Mouse (Mus musculus) intestine, embryonic 16.5 days (tissue): ENCODE measurements around the gene Ubqln4. TPM values are rescaled to one million over a fixed set of nuclear protein-coding genes. Genes with fewer than 3 reads are reported as not detected.

Experiments used
- ATAC-seq: fragments of 200-750 bp; cut with Nextera tagmentation; 2 replicates; pipeline ENCODE4 v1.8.0; 2017; ENCODE audit warnings: moderate TSS enrichment, moderate library complexity
- H3K27ac ChIP-seq: fragments of 300-500 bp; sonication (generic); 2 replicates; pipeline ENCODE4 v1.5.1; 2014; ENCODE audit warnings: mild to moderate bottlenecking, low read length
- H3K27me3 ChIP-seq: fragments of 300-500 bp; sonication (generic); replicated peaks from 2 replicates; pipeline ENCODE4 v1.6.1; 2014; ENCODE audit warnings: low read length, control low read depth, mixed read lengths; ENCODE audit not compliant: control insufficient read depth, insufficient read depth
- H3K36me3 ChIP-seq: fragments of 300-500 bp; sonication (generic); 2 replicates; pipeline ENCODE4 v1.6.1; 2014; ENCODE audit warnings: low read length, control low read depth; ENCODE audit not compliant: control insufficient read depth, insufficient read depth
- H3K4me1 ChIP-seq: fragments of 300-500 bp; sonication (generic); 2 replicates; pipeline ENCODE4 v1.6.1; 2014; ENCODE audit warnings: low read length, control low read depth, mixed read lengths; ENCODE audit not compliant: control insufficient read depth, insufficient read depth
- H3K4me2 ChIP-seq: fragments of 300-500 bp; sonication (generic); 2 replicates; pipeline ENCODE4 v1.6.1; 2014; ENCODE audit warnings: low read depth, low read length, control low read depth
- H3K4me3 ChIP-seq: fragments of 300-500 bp; sonication (generic); 2 replicates; pipeline ENCODE4 v1.5.1; 2014; ENCODE audit warnings: mild to moderate bottlenecking, low read length
- H3K9ac ChIP-seq: fragments of 300-500 bp; sonication (generic); 2 replicates; pipeline ENCODE4 v1.6.1; 2014; ENCODE audit warnings: low read depth, low read length
- H3K9me3 ChIP-seq: fragments of 300-500 bp; sonication (generic); 2 replicates; pipeline ENCODE4 v1.6.1; 2016; ENCODE audit warnings: low read length, control low read depth; ENCODE audit not compliant: control insufficient read depth
- WGBS: fragments of 180-500 bp; shearing (Covaris S2); extraction: QIAGEN DNeasy Blood & Tissue Kit; methylation state at CpG from one replicate; pipeline ENCODE4 v1.1.7; 2014; 5-methylcytosine and 5-hydroxymethylcytosine counted together
- polyA plus RNA-seq: library from polyadenylated mRNA; unstranded; fragments of >200 nt; fragmentation: Nextera tagmentation; extraction: Ambion mirVana; gene quantifications from 2 replicates; pipeline ENCODE4 v1.2.1, GENCODE M21; 2015

Ubqln4 gene
- polyA plus RNA-seq, 1 experiment from 2014 or later, result 37.2 TPM

DNA sequence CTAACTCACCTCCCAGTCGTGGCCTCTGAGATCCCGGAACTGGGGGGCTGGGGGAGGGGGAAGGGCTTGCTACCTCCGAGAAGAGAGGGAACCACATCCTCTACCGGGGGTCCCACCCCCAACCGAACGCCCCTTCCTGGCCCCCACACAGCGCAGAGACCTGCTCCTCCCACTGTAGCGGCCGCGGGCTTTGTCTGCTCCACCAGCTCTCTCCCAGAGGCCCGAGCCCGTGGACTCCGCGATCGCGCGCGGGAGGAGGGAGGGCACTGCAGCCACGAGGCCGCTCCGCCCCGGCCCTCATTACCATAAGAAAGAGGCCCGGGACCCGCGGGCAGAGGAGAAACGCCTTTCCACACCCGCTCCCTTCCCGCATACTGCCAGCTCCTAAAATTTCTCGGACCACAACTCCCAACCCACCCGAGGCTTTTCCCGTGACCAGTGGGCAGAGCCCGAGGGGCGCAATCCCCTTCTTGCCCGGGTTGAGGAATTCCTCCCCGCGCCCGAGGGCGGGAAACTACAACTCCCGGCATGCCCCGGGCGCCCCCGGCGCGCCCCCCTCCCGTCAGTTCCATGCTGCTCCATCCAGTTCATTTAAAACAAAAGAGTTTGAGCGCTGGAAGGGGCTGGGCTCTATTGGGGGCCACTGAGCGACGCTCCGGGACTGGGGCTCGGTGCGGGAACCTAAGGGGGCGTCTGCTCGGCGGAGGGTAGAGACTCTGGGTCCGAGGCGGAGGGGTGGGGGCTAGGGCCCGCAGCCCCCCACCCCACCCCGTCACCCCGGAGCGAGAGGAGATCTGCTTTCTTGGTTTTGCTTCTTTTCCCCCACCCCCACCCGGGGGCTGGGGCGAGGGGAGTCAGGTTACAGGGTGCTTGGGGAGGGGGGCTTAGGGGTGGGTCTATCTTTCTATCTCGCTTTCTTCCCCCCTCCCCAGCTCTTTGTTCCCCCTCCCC, 21.9 kb upstream of the Ubqln4 start:
- peaks cover 63% of the 10 kb centered on the region for H3K4me1 ChIP-seq
- no peaks in the 10 kb centered on the region for H3K9me3 ChIP-seq
- WGBS, result under 1% methylated on average over 59 of the region's 63 CpGs
- peak overlapping the region; percentile 88 for H3K4me2 ChIP-seq
- peak overlapping the region; percentile 94 for H3K27ac ChIP-seq
- peak; percentile 75 for ATAC-seq
- H3K4me3 ChIP-seq, result peak overlapping the region; percentile 85
- H3K27me3 ChIP-seq, result no peaks in the 10 kb centered on the region
- no peaks in the 10 kb centered on the region for H3K36me3 ChIP-seq
- H3K9ac ChIP-seq, result peak overlapping the region; percentile 94

DNA sequence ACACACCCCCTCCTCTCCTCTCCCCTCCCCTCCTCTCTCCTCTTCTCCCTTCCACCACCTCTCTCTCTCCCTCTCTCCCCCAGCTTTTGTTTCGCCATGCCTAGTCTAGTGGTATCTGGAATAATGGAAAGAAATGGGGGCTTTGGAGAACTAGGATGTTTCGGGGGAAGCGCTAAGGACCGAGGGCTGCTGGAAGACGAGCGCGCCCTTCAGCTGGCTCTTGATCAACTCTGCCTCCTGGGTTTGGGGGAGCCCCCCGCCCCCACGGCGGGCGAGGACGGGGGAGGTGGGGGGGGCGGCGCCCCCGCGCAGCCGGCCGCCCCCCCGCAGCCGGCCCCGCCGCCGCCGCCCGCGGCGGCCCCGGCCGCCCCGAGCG, 21.3 kb upstream of the Ubqln4 start, which contains the start of gene Mex3a:
TSS of gene Mex3a (plus strand) at position 97 of the 376 bp plus-strand sequence.
- Histone ChIP-seq H3K4me2 (peak within 1 kb of the TSS; percentile 88), H3K9me3 (no peaks in the 10 kb centered on the region), H3K27me3 (no peaks in the 10 kb centered on the region), H3K36me3 (0 out of 2 replicates have a peak, but pooled peaks cover 3% of the 10 kb centered on the region), H3K4me1 (peaks cover 70% of the 10 kb centered on the region), H3K27ac (peak within 1 kb of the TSS; percentile 94), H3K9ac (peak within 1 kb of the TSS; percentile 94), H3K4me3 (peak within 1 kb of the TSS; percentile 85)
- WGBS, result 2% methylated on average over 7 of the region's 31 CpGs
- ATAC-seq, result no peak

DNA sequence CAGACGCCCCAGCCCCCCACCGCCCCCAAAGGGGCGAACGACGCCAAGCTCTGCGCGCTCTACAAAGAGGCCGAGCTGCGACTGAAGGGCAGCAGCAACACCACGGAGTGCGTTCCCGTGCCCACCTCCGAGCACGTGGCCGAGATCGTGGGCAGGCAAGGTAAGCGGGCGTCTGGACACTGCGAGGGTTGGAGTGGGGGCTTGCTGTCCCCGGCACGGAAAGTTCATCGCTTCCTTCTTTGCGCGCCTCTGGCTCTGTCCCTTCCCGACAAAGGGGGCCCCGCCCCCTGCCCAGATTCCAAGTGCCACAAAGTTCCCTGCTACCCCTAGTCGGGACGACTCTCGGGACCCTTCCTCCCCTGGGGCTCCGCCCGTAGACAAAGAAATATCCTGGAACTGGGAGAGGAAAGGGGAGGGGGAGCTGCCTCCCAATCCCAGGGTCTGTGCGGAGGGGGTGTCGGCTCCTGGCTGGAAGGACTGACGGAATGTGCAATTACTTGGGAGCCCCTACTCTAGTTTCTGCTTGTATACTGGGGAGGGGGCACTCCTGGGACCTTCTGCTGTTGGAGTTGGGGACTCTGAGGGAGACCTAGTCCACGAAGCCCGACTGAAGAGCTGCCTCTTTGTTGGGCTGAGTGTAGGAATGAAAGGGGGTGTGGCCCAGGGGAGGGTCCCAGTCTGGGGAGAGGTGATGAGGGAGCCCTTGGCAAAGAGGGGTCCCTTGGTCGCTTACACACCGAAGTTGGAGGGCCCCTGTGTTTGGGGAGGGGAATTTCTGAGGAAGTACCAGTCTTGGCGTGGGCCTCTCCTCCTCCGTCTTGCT, 20.7 kb upstream of the Ubqln4 start:
- ATAC-seq, result 0 out of 2 replicates have a peak, but pooled peaks have one; percentile 1
- Histone ChIP-seq H3K36me3 (0 out of 2 replicates have a peak, but pooled peaks cover 3% of the 10 kb centered on the region), H3K4me2 (peak overlapping the region; percentile 88), H3K27me3 (no peaks in the 10 kb centered on the region), H3K9ac (peak overlapping the region; percentile 94), H3K27ac (peak overlapping the region; percentile 94), H3K4me3 (peak overlapping the region; percentile 85), H3K4me1 (peaks cover 68% of the 10 kb centered on the region), H3K9me3 (no peaks in the 10 kb centered on the region)
- WGBS, result 2% methylated on average over 30 of the region's 40 CpGs

DNA sequence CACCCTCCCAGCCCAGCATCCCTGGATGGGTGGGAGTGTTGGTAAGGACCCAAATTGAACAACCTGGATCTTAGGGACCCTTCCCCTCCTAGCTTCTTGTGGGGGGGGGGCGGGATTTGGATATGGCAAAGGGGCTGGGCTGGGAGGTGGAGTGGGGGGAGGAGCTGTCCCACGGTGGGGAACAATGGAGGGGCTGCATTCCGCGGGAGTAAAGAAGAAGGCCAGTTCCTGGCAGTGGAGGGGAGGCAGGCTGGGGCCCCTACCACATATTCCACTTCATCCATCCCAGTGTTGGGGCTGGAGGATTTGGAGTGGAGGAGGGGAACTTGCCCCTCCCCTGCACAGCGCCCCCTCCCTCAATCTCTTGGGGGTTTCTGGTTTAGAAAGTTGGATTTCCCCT, 19.9 kb upstream of the Ubqln4 start:
- peak overlapping the region; percentile 94 for H3K27ac ChIP-seq
- H3K9me3 ChIP-seq, result no peaks in the 10 kb centered on the region
- ATAC-seq, result no peak
- peak overlapping the region; percentile 94 for H3K9ac ChIP-seq
- H3K36me3 ChIP-seq, result 0 out of 2 replicates have a peak, but pooled peaks cover 3% of the 10 kb centered on the region
- peak overlapping the region; percentile 88 for H3K4me2 ChIP-seq
- peaks cover 68% of the 10 kb centered on the region for H3K4me1 ChIP-seq
- peak overlapping the region; percentile 85 for H3K4me3 ChIP-seq
- no peaks in the 10 kb centered on the region for H3K27me3 ChIP-seq
- WGBS, result 7% methylated on average over 5 of the region's 5 CpGs

DNA sequence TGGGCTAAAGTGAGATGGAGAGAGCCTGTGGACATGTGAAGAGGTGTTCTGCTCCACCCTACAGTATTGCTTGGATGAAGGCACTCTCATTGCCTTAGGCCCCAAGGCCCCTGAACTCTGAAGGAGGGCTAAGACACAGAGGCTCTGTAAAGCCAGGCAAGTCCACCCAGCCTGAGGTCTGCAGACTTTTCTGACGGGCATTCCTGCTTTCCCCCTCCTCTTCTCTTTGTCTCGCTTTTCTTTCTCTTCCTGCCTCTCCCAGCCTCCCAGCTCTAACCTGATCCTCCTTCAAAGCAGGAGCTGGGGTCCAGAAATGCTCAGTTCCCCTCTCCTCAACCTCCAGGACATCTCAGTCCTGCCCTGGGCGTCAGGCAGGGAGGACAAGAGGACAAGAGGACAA, 18.6 kb upstream of the Ubqln4 start:
- Histone ChIP-seq H3K4me1 (peaks cover 59% of the 10 kb centered on the region), H3K9ac (0 out of 2 replicates have a peak overlapping the region, but pooled peaks have one; percentile 21)

DNA sequence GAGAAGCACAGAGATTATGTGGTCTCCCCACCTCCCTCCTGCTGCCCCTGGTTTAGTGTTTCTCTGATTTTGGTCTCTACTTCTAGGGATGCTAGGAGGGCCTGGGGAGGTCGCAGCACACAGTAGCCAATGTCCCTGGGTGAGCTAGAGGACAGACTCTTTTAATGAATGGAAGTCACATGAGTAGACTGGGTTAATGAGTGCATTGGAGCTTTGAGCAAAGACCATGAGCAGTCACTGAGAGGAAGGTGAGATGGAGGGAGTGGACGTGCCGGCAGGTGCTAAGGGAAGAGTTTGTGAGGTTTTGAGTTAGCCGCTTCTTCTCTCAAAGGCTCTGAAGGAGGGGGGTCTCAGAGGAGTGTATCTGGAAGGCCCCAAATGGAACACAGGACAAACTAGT, 18.0 kb upstream of the Ubqln4 start:
- Histone ChIP-seq H3K4me1 (peaks cover 53% of the 10 kb centered on the region), H3K27ac (no peak overlapping the region), H3K9ac (peak overlapping the region; percentile 65; the same call in 1 of the 2 replicates), H3K4me3 (no peak overlapping the region), H3K9me3 (no peaks in the 10 kb centered on the region), H3K4me2 (peak overlapping the region; percentile 59), H3K27me3 (no peaks in the 10 kb centered on the region), H3K36me3 (0 out of 2 replicates have a peak, but pooled peaks cover 3% of the 10 kb centered on the region)
- ATAC-seq, result no peak
- WGBS, result 61% methylated on average over 4 of the region's 4 CpGs

More for the DNA sequence above, 18.6 kb upstream of the Ubqln4 start:
- H3K36me3 ChIP-seq, result 0 out of 2 replicates have a peak, but pooled peaks cover 3% of the 10 kb centered on the region
- 0 out of 2 replicates have a peak overlapping the region, but pooled peaks have one; percentile 85 for H3K4me3 ChIP-seq
- 40% methylated on average over 3 of the region's 3 CpGs for WGBS
- H3K9me3 ChIP-seq, result no peaks in the 10 kb centered on the region
- H3K4me2 ChIP-seq, result peak overlapping the region; percentile 88
- H3K27me3 ChIP-seq, result no peaks in the 10 kb centered on the region
- H3K27ac ChIP-seq, result no peak overlapping the region
- ATAC-seq, result no peak

DNA sequence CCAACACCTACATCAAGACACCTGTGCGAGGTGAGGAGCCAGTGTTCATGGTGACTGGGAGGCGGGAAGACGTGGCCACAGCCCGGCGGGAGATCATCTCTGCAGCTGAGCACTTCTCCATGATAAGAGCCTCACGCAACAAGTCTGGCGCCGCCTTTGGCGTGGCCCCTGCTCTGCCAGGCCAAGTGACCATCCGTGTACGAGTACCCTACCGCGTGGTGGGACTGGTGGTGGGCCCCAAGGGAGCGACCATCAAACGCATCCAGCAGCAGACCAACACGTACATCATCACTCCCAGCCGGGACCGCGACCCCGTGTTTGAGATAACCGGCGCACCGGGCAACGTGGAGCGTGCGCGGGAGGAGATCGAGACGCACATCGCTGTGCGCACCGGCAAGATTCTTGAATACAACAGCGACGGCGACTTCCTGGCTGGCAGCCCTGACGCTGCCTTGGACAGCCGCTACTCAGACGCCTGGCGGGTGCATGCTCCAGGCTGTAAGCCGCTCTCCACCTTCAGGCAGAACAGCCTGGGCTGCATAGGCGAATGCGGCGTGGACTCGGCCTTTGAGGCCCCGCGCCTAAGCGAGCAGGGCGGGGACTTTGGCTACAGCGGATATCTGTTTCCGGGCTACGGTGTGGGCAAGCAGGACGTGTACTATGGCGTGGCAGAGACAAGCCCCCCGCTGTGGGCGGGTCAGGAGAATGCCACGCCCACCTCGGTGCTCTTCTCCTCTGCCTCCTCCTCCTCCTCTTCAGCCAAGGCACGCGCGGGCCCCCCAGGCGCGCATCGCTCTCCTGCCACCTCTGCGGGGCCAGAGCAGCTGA, 17.2 kb upstream of the Ubqln4 start:
- no peaks in the 10 kb centered on the region for H3K9me3 ChIP-seq
- H3K4me2 ChIP-seq, result peak overlapping the region; percentile 59
- no peaks in the 10 kb centered on the region for H3K27me3 ChIP-seq
- H3K36me3 ChIP-seq, result 0 out of 2 replicates have a peak, but pooled peaks cover 3% of the 10 kb centered on the region
- H3K4me1 ChIP-seq, result peaks cover 52% of the 10 kb centered on the region
- H3K9ac ChIP-seq, result peak overlapping the region; percentile 65
- peak overlapping the region; percentile 70 for H3K27ac ChIP-seq
- peak overlapping the region; percentile 45 for H3K4me3 ChIP-seq
- ATAC-seq, result peak; percentile 66
- WGBS, result 6% methylated on average over 64 of the region's 64 CpGs

DNA sequence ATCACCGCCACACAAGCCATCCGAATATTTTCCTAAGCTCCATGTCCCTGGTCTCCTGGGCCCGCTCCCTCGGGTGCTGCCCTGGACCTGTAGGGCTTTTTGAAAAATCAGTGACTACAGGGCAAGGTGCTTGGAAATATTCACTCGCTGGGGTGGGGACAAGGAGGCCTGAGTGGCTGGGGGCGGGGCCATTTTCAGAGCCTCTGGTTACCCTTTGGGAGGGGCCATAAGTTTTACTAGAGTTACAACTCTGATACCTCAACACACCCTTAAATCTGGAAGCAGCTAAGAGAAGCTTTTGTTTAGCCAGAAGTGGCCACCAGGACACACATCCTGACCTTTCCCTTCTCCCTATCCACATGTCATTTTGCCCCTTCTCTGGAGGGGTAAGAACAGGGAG, 16.4 kb upstream of the Ubqln4 start:
- Histone ChIP-seq H3K4me3 (peak overlapping the region; percentile 45), H3K4me2 (peak overlapping the region; percentile 59), H3K27me3 (no peaks in the 10 kb centered on the region), H3K9me3 (no peaks in the 10 kb centered on the region), H3K9ac (peak overlapping the region; percentile 65), H3K27ac (no peak overlapping the region), H3K4me1 (peaks cover 52% of the 10 kb centered on the region), H3K36me3 (0 out of 2 replicates have a peak, but pooled peaks cover 3% of the 10 kb centered on the region)
- no peak for ATAC-seq
- WGBS, result 73% methylated on average over 6 of the region's 6 CpGs
